Mouse (Mus musculus) left cerebral cortex, postnatal 10 days (tissue): ENCODE measurements around the gene Acsf2. TPM values are rescaled to one million over a fixed set of nuclear protein-coding genes. Genes with fewer than 3 reads are reported as not detected.
A peak's percentile ranks its signal among the peaks of the same experiment; 100 is the strongest.

Experiments
- DNase-seq, 2 experiments: peaks; one replicate each; pipeline ENCODE4 v3.0.0; 2021 to 2022; ENCODE audit warnings: low spot score in 2 of 2, mixed read lengths in 1 of 2; ENCODE audit errors: extremely low spot score in 1 of 2
- intact Hi-C: fragments of 180-260 bp; cut with DNase I; formaldehyde crosslinking; loops from one replicate; pipeline ENCODE4 v1.15.1; 2025
- total RNA-seq, 2 experiments: library from RNA; stranded (reverse); gene quantifications; 2 replicates each; pipeline ENCODE4 v1.2.3; 2021

Gene Acsf2
- total RNA-seq, 2 experiments from 2014 or later: 13.8 to 16.3 TPM

DNA sequence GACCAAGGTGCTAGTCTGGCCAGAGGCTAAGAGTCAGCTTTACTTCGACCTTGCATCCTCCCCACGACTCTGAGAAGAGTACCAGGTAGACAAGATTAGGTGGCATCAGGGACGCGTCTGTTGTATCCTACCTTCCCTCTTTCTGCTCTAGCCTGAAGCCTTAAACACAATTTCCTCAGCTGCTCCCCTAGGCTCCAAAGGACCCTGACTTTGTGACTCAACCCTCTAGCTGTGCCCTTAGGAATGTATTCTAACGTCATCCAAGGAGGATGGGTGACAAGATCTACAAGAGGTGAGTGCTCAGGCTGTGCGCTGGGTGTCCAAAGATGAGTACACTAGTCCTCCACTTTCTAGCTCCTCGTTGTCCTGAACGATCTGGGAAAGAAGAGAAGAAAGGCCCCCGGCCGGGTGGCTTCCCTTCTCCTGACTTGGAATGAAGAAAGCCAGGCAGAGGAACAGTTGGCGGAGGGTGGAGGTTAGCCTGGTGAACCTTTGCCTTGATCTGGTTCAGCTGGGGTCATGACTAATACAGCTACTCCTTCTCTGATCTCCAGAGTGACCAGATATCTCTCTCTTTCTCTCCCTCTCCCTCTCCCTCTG lies 785 bp upstream of the Acsf2 start:
- DNase-seq: no peak
- intact Hi-C loops: no loop called here

DNA sequence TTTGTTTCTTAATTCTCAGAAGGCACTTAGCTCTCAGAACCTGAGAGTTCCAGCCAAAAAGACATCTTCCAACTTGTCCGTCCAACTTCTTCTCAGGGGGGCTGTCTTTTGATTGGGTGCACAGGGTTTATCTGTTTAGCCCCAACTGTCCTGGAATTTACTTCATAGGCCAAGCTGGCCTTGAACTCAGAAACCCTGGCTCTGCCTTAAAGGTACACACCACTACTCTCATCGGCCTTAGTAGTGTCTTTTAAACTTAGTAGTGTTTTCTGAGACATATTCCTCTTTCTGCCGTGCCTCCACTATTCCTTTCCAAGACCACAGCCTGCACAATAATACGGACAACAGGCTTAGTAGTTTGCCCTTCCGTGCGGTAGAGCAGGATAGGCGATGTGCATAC lies 1.2 kb downstream of the Acsf2 start:
- intact Hi-C loops: no loop called here
- DNase-seq: no peak

DNA sequence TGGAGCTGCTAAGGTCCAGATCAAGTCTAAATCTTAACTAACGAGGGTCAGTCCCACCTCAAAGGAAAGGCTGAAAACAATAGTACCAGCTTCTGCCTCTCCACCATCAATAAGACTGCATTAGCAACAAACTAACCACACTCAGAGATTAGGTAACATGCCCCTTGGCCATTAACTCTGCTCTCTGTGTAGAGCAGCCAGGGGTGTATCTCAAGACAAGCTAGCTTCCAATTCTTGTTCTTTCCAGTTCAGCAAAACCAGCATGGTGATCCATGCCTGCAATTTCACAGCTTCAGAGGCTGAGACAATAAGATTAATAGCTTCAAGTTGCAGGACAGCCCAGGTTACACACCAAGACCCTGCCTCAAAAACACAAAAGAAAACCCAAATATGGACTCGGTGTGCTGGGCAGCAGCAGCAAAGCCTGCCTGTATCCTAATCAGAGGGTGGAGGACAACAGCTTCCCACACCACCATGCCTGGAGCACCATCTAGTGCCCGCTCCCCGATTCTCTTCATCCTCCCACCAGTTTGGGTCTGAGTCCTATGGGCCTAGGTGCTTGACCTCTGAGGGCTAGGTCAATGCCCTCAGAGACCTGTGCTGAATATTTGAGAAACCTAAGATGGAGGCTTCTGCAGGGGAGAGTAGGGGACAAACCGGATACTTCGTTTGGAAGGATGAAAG lies 3.1 kb downstream of the Acsf2 start:
- intact Hi-C loops: no loop called here
- no peak for DNase-seq

DNA sequence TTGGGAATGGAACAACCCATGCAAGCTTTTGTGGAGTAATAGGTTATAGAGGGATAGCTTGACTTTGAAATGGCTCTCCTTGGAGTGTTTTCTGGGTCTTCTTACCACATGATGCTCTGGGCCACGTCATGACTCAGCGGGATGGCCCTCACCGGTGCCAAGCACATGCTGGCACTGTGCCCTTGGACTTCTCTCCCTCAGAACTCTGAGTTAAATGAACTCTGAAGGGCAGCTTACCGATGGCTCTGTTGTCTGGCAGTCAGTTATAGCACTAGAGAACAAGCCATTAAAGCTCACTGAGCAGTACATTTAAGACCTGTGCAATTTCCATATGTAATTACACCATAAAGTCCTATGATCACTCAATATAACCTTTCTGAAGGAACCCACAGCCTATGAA lies 4.4 kb downstream of the Acsf2 start:
- peak in 1 of 2 experiments; percentile 39 for DNase-seq

DNA sequence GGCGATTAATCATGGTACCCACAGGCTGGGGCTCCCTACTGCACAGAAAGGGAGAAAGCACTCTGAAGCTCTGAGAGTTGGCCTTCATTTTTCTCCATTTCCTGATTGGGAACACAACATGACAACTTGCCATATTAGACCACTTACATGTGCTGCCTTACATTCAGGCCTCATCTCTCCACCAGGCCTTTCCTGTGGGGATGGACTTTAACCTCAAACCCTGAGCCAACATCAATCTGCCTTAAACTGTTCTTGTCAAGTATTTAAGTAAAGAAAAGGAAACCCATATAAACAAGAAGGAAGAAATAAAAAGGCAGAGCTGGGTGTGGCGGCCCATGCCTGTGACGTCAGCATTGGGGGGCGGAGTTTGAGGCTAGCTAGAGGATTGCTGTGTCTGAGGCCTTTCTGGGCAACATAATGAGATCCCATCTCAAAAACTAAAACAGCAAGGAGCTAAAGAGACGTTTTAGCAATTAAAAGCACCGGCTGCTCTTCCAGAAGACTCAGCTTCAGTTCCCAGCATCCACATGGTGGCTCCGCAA lies 5.3 kb downstream of the Acsf2 start:
- DNase-seq: peak in 1 of 2 experiments; percentile 31
- intact Hi-C loops: no loop called here

More for the DNA sequence above, 4.4 kb downstream of the Acsf2 start:
- intact Hi-C loops: no loop called here

DNA sequence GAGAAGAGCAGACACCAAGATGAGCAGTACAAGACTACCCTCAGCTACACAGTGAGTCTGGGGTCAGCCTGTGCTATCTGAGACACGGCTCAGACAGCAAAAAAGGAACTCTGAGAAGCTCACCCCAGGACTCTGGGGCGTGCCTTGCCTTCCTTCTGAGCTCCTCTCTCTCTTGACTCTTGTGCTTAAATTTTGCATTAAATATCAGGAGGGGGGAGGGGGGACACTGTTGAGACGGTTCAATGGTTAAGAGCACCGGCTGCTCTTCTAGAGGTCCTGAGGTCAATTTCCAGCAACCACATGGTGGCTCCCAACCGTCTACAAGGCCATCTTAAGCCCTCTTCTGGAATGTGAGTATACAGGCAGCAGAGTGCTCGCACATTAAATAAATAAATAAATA lies 14.2 kb downstream of the Acsf2 start:
- intact Hi-C loops: no loop called here
- no peak for DNase-seq

DNA sequence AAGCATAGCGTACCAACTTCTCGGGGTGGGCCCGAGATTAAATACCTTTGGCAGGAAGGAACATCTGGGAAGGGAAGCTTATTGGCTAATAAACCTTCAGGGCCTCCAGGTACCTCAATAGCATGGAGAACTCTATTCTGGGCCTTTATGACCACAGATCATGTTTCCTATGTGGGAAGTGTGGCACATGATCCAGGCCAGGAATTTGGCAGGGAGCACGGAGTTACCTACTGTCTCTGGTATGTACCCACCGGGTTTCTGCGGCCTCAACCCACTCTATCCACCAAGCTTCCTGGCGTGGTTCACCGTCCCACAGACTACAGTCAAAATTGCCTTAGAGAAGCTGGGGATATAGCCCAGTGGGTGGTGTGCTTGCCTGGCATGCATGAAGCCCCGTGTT lies 16.6 kb downstream of the Acsf2 start:
- intact Hi-C loops: no loop called here

DNA sequence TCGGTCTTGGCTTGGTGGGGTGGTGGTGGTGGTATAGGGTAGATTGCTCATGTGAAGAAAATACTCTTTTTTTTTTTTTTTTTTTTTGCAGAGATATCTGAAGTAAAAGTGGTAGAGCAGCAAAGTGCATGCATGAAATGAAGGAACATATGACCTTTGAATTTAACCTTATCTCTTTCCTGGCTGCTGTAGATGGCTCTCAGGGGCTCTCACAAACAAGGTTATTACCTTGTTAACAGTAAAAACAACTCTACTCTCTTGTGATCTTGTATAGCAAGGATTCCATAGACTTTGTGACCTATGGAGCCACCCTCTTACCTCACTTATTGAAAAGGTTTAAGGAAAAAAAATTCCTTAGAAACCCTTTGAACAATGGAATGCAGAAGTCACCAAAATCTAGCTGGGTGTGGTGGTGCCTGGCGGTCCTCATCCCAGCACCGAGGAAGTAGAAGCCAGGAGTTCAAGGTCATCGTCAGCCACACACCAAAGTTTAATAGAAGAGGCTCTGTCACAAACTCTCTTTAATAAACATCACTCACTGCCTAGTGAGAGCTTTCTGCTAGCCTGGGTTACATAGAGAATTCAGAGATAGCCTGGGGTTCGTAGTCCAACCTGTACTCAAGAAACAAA lies 21.4 kb downstream of the Acsf2 start:
- no peak for DNase-seq
- intact Hi-C loops: no loop called here

More for the DNA sequence above, 16.6 kb downstream of the Acsf2 start:
- no peak for DNase-seq

DNA sequence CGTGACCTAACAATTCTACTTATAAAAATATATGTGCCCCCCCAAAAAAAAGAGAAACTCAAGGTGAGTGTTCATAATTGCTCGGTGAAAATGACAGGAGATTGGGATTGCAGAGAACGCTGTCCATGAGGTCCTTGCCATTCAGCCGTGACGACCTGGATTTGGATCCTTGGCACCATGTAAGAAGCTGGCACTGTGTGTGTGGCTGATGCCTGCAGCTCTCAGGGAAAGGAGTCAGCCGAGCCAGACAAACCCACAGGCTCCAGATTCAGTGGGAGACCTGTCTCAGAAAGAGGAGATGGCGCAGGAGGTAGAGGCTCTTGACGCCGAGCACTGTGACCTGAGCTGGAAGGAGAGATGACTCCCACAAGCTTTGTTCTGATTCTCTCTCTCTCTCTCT lies 25.3 kb downstream of the Acsf2 start:
- intact Hi-C loops: no loop called here
- DNase-seq: no peak

DNA sequence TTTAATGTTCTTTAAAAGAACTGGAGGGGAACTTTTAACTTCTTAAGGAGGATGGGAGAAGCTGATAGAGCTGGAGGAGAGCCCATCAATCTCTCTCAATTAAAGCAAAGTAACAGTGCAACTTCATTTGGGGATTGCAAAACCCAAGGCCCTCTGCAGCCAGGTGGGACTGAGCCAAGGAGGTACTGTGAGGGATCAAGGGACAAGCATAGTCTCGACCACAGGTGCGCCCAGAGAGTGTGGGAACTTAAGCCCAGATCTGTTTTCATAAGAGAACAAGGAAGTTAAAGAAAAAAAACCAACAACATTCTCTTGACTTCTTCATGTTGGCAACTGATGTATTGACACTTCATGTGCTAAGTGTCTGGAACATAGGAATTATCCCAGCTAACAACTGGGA lies 26.6 kb downstream of the Acsf2 start:
- intact Hi-C loops: no loop called here
- no peak for DNase-seq

DNA sequence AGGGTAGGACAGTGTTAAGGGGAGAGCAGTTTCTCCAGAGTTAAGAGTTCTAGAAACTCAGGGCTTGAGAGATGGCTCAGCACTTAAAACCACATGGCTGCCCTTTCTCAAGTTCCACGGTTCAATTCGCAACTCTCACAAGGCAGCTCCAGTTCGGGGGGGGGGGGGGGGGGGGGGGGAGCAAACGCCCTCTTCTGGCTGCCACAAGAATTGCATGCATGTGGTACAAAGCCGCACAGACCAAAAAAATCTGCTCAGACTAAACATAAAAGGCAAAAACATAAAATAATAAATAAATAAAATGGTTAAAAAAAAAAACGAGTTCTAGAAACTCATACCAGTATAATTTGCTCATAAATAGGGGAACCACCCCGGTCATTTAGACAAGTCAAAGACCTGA lies 27.1 kb downstream of the Acsf2 start:
- intact Hi-C loops: no loop called here
- DNase-seq: no peak

DNA sequence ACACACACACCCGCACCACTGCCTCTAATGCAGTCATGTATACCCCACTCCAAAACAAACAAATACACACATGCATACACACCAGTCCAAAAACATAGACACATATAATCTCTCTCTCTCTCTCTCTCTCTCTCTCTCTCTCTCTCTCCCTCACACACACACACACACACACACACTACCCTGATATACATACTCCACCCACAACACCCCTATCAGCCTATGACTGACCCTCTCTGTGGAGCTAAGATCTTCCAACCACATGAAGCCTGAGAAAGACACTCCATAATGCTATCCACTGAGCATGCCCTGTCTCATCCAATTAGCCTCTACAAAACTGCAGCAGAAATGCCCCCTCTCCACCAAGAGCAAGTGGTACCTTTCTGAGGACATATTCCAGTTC lies 29.8 kb downstream of the Acsf2 start:
- intact Hi-C loops: no loop called here

DNA sequence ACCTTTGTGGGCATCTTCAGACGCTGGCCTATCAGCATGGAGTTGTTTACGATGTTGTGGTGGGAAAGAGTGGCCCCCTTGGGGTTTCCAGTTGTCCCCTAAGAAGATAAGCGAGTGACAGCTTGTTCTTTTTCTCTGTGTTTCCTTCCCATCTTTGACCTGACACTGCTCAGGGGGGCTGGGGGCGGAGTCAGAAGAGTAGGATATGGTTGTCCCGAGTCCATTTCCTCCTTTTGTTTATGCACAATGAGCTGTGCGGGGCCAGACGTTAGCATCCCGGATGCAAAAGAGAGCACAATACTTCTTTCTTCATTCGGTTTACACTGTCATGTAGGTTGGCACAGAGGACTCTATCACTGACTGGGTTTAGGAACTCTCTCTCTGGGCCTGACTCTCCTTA lies 31.1 kb downstream of the Acsf2 start:
- intact Hi-C loops: no loop called here

More for the DNA sequence above, 29.8 kb downstream of the Acsf2 start:
- no peak for DNase-seq

DNA sequence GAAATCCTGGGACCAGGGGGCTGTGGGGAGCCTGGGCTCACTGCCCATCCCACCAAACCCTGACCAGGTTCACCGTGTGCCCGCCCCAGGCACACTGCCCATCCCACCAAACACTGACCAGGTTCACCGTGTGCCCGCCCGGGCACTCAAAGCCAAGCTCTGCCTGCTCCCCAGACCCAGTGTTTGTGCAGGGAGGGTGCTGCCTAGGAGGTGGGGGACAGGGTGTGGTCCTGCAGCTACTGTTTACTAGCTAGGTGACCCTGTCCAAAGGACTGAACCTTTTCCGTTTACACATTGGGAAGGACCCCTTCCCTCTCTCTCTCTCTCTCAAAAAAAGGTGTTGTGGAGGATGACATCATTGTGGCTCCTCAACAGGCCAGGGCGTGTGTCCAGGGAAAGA lies 34.3 kb downstream of the Acsf2 start:
- intact Hi-C loops: no loop called here

More for the DNA sequence above, 31.1 kb downstream of the Acsf2 start:
- DNase-seq: peak in 1 of 2 experiments; percentile 55

DNA sequence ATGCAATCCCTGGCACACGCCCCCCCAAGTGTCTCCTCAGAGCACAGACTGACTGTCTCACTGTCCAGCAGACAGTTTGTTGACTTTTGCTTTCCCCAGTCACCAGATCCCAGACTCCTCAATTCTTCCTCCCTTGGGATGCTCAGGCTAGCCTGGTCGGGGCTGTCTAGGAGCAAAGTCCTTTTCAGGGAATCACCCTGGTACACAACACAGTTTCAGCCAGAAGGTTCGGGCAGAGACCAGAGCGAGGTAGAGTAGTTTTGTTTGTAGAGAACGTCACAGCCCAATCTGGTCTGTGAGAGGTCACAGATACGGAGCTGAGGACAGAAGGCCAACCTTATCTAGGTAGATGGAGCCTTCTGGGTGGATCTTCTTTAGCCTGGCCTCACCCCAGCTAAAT lies 35.1 kb downstream of the Acsf2 start:
- intact Hi-C loops: no loop called here

More for the DNA sequence above, 34.3 kb downstream of the Acsf2 start:
- no peak for DNase-seq

DNA sequence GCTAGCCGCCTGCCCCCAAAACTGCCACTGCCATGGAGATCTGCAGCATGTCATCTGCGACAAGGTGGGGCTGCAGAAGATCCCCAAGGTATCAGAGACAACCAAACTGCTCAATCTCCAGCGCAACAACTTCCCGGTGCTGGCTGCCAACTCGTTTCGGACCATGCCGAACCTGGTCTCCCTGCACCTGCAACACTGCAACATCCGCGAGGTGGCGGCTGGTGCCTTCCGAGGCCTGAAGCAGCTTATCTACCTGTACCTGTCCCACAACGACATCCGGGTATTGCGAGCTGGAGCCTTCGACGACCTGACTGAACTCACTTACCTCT lies 36.6 kb downstream of the Acsf2 start:
- DNase-seq: no peak
- intact Hi-C loops: no loop called here

More for the DNA sequence above, 35.1 kb downstream of the Acsf2 start:
- DNase-seq: no peak

DNA sequence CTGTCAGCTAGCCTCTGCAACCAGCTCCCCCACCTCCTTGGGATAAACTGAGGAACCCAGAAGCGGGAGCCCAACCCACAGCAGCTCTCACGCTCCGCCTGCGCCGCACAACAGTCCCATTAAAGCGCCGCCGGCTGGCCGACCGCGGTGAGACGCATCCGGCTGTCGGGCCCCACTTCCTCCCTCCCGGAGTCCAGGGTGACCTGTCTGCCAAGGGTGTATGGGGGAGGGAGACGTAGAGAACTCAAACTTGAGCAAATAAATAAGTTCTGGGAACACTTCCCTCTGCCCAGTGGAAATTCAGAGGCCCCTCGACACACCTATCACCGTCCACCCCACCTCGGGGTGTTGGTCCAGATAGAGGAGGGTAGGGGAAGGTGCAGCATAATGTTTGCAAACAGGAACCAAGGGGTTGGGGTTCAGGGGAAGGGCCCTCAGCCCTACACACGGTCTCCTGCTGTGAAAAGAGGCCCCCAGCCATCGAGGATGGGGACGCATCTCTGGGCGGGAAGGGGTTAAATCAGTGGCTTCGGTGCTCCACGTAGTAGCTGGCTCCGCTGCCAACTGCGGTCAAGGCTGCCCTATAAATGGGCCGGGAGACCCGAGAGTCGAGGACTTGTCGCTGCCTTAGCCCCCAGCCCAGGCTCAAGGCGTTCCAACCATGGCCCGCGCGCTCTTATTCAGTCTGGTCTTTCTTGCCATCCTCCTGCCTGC lies 37.1 kb downstream of the Acsf2 start, which contains the start of gene Chad:
Gene Chad (plus strand): TSS at position 611 of the 714 bp plus-strand sequence.
- DNase-seq: peak in 1 of 2 experiments; percentile 86
- intact Hi-C loops: no loop called here

DNA sequence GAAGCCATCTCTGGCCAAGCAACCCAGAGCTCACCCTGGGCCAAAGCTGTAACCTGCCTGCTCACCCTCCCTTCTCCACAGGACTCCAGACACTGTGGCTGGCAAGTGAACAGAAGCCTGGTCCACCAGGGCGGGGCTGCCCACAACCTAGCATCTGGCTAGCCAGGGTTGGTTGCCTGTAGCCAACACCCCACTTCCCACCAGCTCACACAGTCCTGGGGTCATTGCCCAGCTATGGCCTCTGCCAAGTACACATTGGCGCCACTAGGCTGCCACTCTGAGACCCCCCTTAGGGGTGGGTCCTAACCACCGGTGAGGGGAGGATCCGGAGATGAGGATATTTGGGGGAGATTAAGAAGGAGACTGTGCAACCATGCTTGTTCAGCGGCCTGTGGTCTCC lies 37.9 kb downstream of the Acsf2 start:
- no peak for DNase-seq

DNA sequence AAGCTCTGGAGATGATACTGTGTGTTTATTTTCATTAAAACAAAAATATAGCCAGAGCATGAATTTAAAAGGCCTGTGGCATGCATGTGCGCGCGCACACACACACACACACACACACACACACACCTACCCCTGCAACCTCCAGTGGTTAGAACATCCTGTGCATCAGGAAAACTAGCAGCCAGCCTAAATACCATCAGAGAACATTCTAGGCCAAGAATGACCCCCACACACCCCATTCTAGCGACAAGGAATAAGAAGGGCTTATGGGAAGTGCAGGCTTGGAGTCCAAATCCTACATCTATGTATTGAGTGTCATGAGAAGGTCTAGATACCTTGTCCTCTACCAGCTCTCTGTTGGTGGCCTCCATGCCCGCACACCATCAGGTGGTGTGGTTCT lies 38.3 kb downstream of the Acsf2 start:
- intact Hi-C loops: no loop called here
- DNase-seq: no peak

More for the DNA sequence above, 37.9 kb downstream of the Acsf2 start:
- intact Hi-C loops: no loop called here
